Mouse (Mus musculus): ENCODE measurements around the gene Palm2. TPM values are rescaled to one million over a fixed set of nuclear protein-coding genes. Genes with fewer than 3 reads are reported as not detected.
A peak's percentile ranks its signal among the peaks of the same experiment; 100 is the strongest.

Palm2 gene
- total RNA-seq, 1 experiment from 2014 or later: not detected

- no peak for ATAC-seq (ENCODE audit: extremely low read depth, insufficient number of reproducible peaks, low FRiP score, poor library complexity, severe bottlenecking)
These were observed 206.2 kb downstream of the Palm2 start for GRCm38 (mm10) chr4:57640222-57640621.

DNA sequence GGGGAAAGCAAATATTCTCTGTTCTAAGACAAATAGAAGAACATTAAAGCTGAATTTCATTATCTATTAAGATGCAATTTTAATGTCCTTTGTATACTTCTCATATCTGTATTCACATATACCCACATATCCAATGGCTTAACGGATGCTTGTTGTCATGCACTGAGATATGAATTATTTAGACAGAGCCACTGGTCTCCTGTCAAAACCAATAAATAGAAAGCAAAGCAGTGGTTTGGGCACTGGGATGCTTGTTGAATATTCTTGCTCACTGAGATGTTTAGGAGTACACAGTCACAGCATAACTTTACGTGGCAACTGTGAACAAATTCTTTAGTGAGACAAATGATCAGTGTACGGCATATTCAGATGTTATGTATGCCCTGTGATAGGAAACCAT, 206.9 kb downstream of the Palm2 start:
- no peak for ATAC-seq (ENCODE audit: extremely low read depth, insufficient number of reproducible peaks, low FRiP score, poor library complexity, severe bottlenecking)

- ATAC-seq (ENCODE audit: extremely low read depth, insufficient number of reproducible peaks, low FRiP score, poor library complexity, severe bottlenecking): no peak
These were observed 216.9 kb downstream of the Palm2 start for GRCm38 (mm10) chr4:57650994-57651393.

- no peak for ATAC-seq (ENCODE audit: extremely low read depth, insufficient number of reproducible peaks, low FRiP score, poor library complexity, severe bottlenecking)
These were observed 217.5 kb downstream of the Palm2 start for GRCm38 (mm10) chr4:57651547-57651946.

GRCm38 (mm10) chr4:57652185-57652904, 218.3 kb downstream of the Palm2 start:
- ATAC-seq (ENCODE audit: extremely low read depth, insufficient number of reproducible peaks, low FRiP score, poor library complexity, severe bottlenecking): no peak

GRCm38 (mm10) chr4:57655966-57656365, 221.9 kb downstream of the Palm2 start:
- no peak for ATAC-seq (ENCODE audit: extremely low read depth, insufficient number of reproducible peaks, low FRiP score, poor library complexity, severe bottlenecking)

GRCm38 (mm10) chr4:57656388-57656787, 222.3 kb downstream of the Palm2 start:
- ATAC-seq (ENCODE audit: extremely low read depth, insufficient number of reproducible peaks, low FRiP score, poor library complexity, severe bottlenecking): no peak

GRCm38 (mm10) chr4:57656861-57657260, 222.8 kb downstream of the Palm2 start:
- no peak for ATAC-seq (ENCODE audit: extremely low read depth, insufficient number of reproducible peaks, low FRiP score, poor library complexity, severe bottlenecking)

DNA sequence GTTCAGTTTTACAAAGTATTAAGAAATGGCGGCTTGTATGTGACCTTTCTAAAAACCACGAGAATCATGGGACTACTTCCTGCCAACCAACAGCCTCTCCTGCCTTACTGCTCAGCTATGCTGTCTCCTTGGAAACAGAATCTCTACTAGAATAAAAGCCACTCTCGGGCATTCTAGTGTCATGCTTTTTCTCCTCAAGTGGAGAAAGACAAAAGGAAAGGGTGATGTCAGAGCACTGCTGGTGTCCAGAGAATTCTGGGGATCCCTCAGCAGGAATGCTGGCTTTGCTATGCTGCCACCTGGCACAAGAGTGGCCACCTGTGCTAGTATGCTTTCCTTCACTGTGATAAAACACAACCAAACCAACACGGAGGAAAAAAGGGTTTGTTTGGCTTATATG, 226.4 kb downstream of the Palm2 start:
- ATAC-seq (ENCODE audit: extremely low read depth, insufficient number of reproducible peaks, low FRiP score, poor library complexity, severe bottlenecking): no peak

- ATAC-seq (ENCODE audit: extremely low read depth, insufficient number of reproducible peaks, low FRiP score, poor library complexity, severe bottlenecking): no peak
These were observed 232.1 kb downstream of the Palm2 start for GRCm38 (mm10) chr4:57666101-57666500.

GRCm38 (mm10) chr4:57670813-57671469, 236.9 kb downstream of the Palm2 start:
- no peak for ATAC-seq (ENCODE audit: extremely low read depth, insufficient number of reproducible peaks, low FRiP score, poor library complexity, severe bottlenecking)

DNA sequence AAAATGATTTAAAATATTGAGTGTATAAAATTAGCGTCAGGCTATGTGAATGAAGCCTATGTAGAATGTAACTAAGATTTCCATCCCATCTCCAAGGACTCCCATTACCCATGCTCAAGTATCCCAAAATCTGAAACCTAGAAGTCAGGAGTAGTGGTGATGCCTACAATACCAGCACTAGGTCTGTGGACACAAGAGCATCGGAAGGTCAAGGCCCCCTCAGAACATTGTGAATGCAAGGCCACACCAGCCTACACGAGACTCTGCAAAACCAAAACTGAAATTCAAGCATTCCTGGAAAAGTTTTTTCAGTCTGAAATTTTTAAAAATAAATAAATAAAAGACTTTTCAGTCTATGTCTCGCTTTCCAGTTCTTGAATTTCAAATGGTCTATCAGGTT, 238.5 kb downstream of the Palm2 start:
- ATAC-seq (ENCODE audit: extremely low read depth, insufficient number of reproducible peaks, low FRiP score, poor library complexity, severe bottlenecking): no peak

DNA sequence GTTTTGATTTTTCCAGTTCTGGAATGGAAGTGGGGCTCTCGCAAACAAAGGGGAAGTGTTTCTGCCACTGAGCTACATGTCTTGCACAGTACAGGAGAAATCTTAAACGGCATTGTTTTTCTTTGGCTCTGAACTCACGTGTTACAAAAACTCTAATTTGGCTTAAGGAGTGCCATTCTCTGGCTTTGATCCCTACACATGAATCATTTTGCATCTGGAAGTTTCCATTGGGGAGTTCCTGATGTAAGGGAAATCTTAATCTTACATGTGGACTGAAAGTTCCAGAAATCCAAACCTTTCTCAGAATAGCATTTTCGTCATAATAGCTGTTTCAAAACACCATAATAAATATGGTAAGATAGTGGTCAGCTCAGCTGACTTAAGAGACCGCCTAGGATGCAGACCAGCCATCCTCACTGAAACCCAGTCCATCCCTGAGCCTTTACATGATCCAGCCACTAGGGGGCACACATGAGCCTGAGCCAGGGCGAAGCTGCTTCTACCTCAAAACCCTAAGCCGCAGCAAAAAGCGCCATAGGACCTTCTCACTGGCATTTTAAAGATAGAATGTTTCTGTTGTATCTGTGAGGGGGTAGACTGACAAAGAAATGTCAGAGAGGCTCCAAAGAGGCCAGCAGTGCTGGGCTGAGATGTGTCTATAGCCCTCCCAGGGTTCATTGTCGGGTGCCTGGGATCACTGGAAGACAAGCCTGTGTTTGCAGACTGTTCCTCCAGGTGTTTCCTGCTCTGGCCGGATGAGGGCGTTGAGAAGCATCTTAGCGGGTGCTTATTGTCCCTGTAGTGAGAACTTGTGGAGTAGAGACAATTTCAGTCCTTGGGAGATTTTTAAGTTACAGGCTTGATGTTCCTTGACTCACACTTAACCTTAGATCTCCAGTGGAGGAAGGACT, 239.2 kb downstream of the Palm2 start:
- ATAC-seq (ENCODE audit: extremely low read depth, insufficient number of reproducible peaks, low FRiP score, poor library complexity, severe bottlenecking): peak; percentile 79

DNA sequence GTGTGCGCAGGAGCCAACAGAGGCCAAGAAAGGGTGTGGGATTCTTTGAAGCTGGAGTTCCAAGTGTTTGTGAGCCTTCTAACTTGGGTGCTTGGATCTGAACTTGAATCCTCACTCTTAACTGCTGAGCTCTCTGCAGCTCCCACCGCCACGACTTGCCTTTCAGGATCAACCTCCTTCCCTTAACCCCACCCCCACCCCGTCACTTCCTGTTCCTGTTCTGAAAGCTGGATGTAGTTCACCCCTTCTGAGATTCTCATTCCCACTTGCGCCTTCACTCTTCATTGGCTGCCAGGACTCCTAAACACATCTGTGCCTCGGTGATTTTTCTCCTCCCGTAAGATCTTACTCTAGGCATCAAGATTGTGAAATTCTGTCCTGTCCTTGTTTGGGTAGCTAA, 240.3 kb downstream of the Palm2 start:
- no peak for ATAC-seq (ENCODE audit: extremely low read depth, insufficient number of reproducible peaks, low FRiP score, poor library complexity, severe bottlenecking)

GRCm38 (mm10) chr4:57675387-57675786, 241.3 kb downstream of the Palm2 start:
- no peak for ATAC-seq (ENCODE audit: extremely low read depth, insufficient number of reproducible peaks, low FRiP score, poor library complexity, severe bottlenecking)

DNA sequence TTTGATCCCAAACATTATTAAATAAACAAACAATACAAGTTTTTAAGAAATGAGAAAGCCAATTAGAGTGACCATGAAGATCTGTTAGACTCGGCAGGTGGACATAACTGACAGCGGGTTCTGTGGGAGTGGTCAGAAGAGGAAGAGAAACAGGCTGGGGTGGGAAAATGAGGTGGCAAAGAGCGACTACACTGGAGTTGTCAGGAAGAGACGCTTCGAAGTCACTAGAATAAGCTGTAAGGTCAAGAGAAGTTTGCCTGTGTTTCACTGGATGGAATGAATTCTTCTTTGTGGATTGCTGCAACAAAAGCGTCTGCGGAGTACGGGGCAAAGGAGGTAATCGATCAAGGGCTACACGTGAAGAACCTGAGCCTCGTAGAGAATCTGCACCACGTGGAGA, 243.9 kb downstream of the Palm2 start:
- no peak for ATAC-seq (ENCODE audit: extremely low read depth, insufficient number of reproducible peaks, low FRiP score, poor library complexity, severe bottlenecking)

- no peak for ATAC-seq (ENCODE audit: extremely low read depth, insufficient number of reproducible peaks, low FRiP score, poor library complexity, severe bottlenecking)
These were observed 245.0 kb downstream of the Palm2 start for GRCm38 (mm10) chr4:57678991-57679457.

DNA sequence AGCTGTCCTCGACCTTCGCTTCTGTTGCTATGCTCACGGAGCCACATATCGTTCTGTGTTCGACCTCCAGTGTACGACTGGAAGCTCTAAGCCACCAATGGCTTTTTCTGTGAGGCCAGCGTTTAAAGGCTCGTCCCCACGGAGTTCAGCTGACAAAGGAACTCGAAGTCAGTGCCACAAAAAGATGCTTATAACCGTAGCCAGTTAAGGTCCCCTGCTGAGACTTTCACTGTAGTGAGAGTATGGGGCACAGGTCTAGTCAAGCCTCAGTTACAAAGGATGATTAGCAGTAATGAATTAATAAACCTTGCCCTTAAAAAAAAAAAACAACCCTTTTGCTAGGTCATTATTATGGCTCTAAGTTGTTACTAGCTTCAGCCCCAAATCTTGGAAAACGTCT, 246.1 kb downstream of the Palm2 start:
- ATAC-seq (ENCODE audit: extremely low read depth, insufficient number of reproducible peaks, low FRiP score, poor library complexity, severe bottlenecking): no peak

GRCm38 (mm10) chr4:57681511-57681910, 247.5 kb downstream of the Palm2 start:
- peak; percentile 90 for ATAC-seq (ENCODE audit: extremely low read depth, insufficient number of reproducible peaks, low FRiP score, poor library complexity, severe bottlenecking)

DNA sequence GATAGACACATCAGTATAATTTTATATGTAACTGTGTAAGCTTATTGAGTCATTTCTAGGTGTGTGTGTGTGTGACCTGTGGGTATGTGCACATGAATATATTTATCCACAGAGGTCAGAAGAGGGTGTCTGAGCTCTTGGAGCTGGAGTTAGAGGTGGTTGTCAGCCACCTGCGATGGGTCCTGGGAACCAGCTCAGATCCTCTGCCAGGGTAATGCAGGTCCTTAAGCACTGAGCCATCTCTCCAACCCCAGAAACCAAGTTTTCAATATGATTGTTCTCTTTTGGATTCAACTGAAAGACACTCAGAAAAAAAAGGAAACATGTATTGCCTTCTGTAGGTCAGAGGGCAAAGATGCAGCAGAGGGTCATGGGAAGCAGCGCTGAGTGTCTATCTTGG, 248.3 kb downstream of the Palm2 start:
- no peak for ATAC-seq (ENCODE audit: extremely low read depth, insufficient number of reproducible peaks, low FRiP score, poor library complexity, severe bottlenecking)
